Mouse (Mus musculus): ENCODE results near the gene Pnck. TPM values are rescaled to one million over a fixed set of nuclear protein-coding genes. Genes with fewer than 3 reads are reported as not detected.

Gene Pnck
- total RNA-seq (2021) = 100 to 1,000 TPM; 113 to 125 TPM
- long read RNA-seq, experiment 1, transcript Pnck-203 (12 exons, 1,492 nt) = minor isoform, 6 of 89 reads
- long read RNA-seq, experiment 1, transcript Pnck-202 (12 exons, 1,532 nt) = major isoform, 32 of 89 reads
- long read RNA-seq, experiment 1, transcript Pnck-201 (12 exons, 1,536 nt) = minor isoform, 5 of 89 reads
- long read RNA-seq, experiment 1, partial matches to known transcripts = 21 of 89 reads
- long read RNA-seq, experiment 1, other reads (novel, unspliced or antisense) = 25 of 89 reads
- long read RNA-seq, experiment 2, transcript Pnck-203 (12 exons, 1,492 nt) = minor isoform, 9 of 123 reads
- long read RNA-seq, experiment 2, transcript Pnck-202 (12 exons, 1,532 nt) = major isoform, 51 of 123 reads
- long read RNA-seq, experiment 2, partial matches to known transcripts = 26 of 123 reads
- long read RNA-seq, experiment 2, other reads (novel, unspliced or antisense) = 34 of 123 reads

- TF ChIP-seq CTCF (conservative IDR thresholded peaks at IDR 0.05) = no peak
- DNase-seq (ENCODE audit: low spot score in 2 of 2) = peak in 1 of 2 experiments; percentile 18
- Histone ChIP-seq H3K4me3 (peak within 1 kb of the TSS; percentile 56), H3K27ac (peak within 1 kb of the TSS; percentile 94)
These were observed at the start of gene Pnck for GRCm38 (mm10) chrX:73659575-73660283. Pnck (minus strand) TSS chrX:73660117.

GRCm38 (mm10) chrX:73700472-73700871, 40.6 kb upstream of the Pnck start:
- peak; percentile 58 for TF ChIP-seq CTCF (conservative IDR thresholded peaks at IDR 0.05)
- Histone ChIP-seq H3K27ac (no peak overlapping the region), H3K4me3 (no peak overlapping the region)
- no peak for DNase-seq (ENCODE audit: low spot score in 2 of 2)

- Histone ChIP-seq H3K4me3 (no peak overlapping the region), H3K27ac (no peak overlapping the region)
- peak; percentile 42 to 45 for DNase-seq (ENCODE audit: low spot score in 2 of 2)
- TF ChIP-seq CTCF (conservative IDR thresholded peaks at IDR 0.05) = peak; percentile 84
These were observed 31.2 kb upstream of the Pnck start for GRCm38 (mm10) chrX:73690917-73691629.

GRCm38 (mm10) chrX:73685629-73686028, 25.7 kb upstream of the Pnck start:
- no peak overlapping the region for H3K27ac ChIP-seq
- TF ChIP-seq CTCF (conservative IDR thresholded peaks at IDR 0.05) = no peak
- DNase-seq (ENCODE audit: low spot score in 2 of 2) = no peak
- H3K4me3 ChIP-seq = no peak overlapping the region

GRCm38 (mm10) chrX:73684978-73685377, 25.1 kb upstream of the Pnck start:
- H3K4me3 ChIP-seq = no peak overlapping the region
- no peak overlapping the region for H3K27ac ChIP-seq
- no peak for DNase-seq (ENCODE audit: low spot score in 2 of 2)
- no peak for TF ChIP-seq CTCF (conservative IDR thresholded peaks at IDR 0.05)

GRCm38 (mm10) chrX:73684156-73684555, 24.2 kb upstream of the Pnck start:
- no peak for DNase-seq (ENCODE audit: low spot score in 2 of 2)
- no peak for TF ChIP-seq CTCF (conservative IDR thresholded peaks at IDR 0.05)
- no peak overlapping the region for H3K27ac ChIP-seq

GRCm38 (mm10) chrX:73676668-73677067, 16.8 kb upstream of the Pnck start:
- Histone ChIP-seq H3K27ac (no peak overlapping the region), H3K4me3 (no peak overlapping the region)
- no peak for TF ChIP-seq CTCF (conservative IDR thresholded peaks at IDR 0.05)
- DNase-seq (ENCODE audit: low spot score in 2 of 2) = no peak

More at GRCm38 (mm10) chrX:73684156-73684555, 24.2 kb upstream of the Pnck start:
- no peak overlapping the region for H3K4me3 ChIP-seq

- TF ChIP-seq CTCF (conservative IDR thresholded peaks at IDR 0.05) = no peak
- Histone ChIP-seq H3K27ac (peak overlapping the region; percentile 94), H3K4me3 (peak overlapping the region; percentile 69)
- DNase-seq (ENCODE audit: low spot score in 2 of 2) = no peak
These were observed 15.3 kb upstream of the Pnck start for GRCm38 (mm10) chrX:73675231-73675630.

- Histone ChIP-seq H3K4me3 (peak overlapping the region; percentile 69), H3K27ac (peak overlapping the region; percentile 94)
- TF ChIP-seq CTCF (conservative IDR thresholded peaks at IDR 0.05) = no peak
- DNase-seq (ENCODE audit: low spot score in 2 of 2) = no peak
These were observed 14.2 kb upstream of the Pnck start for GRCm38 (mm10) chrX:73673968-73674661.

GRCm38 (mm10) chrX:73673619-73673967, 13.7 kb upstream of the Pnck start:
- no peak for DNase-seq (ENCODE audit: low spot score in 2 of 2)
- Histone ChIP-seq H3K27ac (peak overlapping the region; percentile 94), H3K4me3 (peak overlapping the region; percentile 69)
- no peak for TF ChIP-seq CTCF (conservative IDR thresholded peaks at IDR 0.05)

- Histone ChIP-seq H3K4me3 (peak within 1 kb of the TSS; percentile 69), H3K27ac (peak within 1 kb of the TSS; percentile 94)
- TF ChIP-seq CTCF (conservative IDR thresholded peaks at IDR 0.05) = no peak
- DNase-seq (ENCODE audit: low spot score in 2 of 2) = peak; percentile 47 to 51
These were observed 13.1 kb upstream of the Pnck start, which contains the start of gene Slc6a8 for GRCm38 (mm10) chrX:73672879-73673618. Slc6a8 (plus strand) TSS chrX:73673150.
